Mouse (Mus musculus): ENCODE measurements around the gene Scly. TPM values are rescaled to one million over a fixed set of nuclear protein-coding genes. Genes with fewer than 3 reads are reported as not detected.

The Scly gene
- polyA plus RNA-seq, 1 experiment from 2014 or later: 7.9 TPM

GRCm38 (mm10) chr1:91304621-91305020, 6.5 kb downstream of the Scly start:
- no peak overlapping the region for H3K4me2 ChIP-seq (replicated peaks)
- no peak overlapping the region for H3K27ac ChIP-seq (replicated peaks)
- H3K4me1 ChIP-seq: no peaks in the 10 kb centered on the region
- peaks cover 7% of the 10 kb centered on the region; the same call in 1 of the 2 replicates for H3K36me3 ChIP-seq
- no peak overlapping the region for H3K4me3 ChIP-seq
- H3K9ac ChIP-seq (replicated peaks): no peak overlapping the region
- no peaks in the 10 kb centered on the region for H3K27me3 ChIP-seq
- ATAC-seq (replicated peaks): no peak
- H3K9me3 ChIP-seq: no peaks in the 10 kb centered on the region
- 84% methylated on average over 4 of the region's 4 CpGs for WGBS

DNA sequence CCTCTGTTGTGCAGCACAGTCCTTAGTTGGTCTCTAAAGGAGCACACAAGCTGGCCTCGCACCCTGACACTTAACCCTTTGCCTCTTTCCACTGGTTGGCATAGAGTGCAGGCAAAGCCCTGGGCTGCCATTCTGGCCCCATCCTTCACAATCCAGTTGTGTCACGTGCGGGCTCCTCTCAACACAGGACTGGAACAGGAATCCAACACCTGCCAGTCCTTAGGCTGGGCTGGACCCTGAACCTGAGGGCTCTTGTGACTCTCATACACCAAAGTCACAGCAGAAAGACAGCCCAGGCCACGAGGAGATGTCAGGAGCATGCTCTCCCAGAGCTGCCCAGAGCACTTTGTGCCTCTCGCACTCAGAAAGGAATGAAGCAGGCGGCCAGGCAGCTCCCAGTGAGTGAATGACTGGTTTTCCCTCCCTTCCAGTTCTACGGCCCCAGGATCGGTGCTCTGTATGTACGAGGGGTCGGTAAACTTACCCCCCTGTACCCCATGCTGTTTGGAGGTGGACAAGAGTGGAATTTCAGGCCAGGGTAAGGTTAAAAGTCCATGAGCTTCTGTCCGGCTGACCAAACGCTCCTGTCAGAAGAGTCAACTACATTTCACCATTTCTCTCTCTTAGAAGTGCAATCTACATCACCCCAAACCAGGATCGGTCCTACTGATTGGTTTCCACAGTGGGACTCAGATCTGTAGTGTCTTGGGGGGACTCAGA, 11.4 kb downstream of the Scly start:
- Histone ChIP-seq H3K4me1 (no peaks in the 10 kb centered on the region), H3K27ac (replicated peaks) (no peak overlapping the region), H3K9ac (replicated peaks) (no peak overlapping the region), H3K27me3 (no peaks in the 10 kb centered on the region), H3K4me2 (replicated peaks) (no peak overlapping the region), H3K9me3 (no peaks in the 10 kb centered on the region), H3K36me3 (peaks cover 7% of the 10 kb centered on the region; the same call in 1 of the 2 replicates), H3K4me3 (no peak overlapping the region)
- 93% methylated on average over 13 of the region's 13 CpGs for WGBS
- ATAC-seq (replicated peaks): no peak

DNA sequence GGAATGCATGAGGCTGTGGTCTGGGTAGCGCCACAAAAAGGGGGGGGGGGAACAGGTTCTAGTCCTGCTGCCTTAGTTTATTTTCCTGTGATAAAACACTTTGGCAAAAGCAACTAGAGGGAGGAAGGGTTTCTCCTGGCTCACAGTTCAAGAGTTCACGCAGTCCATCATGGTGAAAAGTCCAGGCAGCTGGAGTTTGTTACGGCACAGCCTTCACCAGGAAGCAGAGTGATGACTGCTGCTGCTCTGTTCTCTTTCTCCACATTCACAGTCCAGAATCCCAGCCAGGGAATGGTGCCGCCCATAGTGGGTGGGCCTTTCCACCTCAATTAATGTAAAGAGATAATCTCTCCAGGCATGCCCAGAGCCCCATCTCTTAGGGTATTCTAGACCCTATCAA, 14.1 kb downstream of the Scly start:
- no peak for ATAC-seq (replicated peaks)
- no peaks in the 10 kb centered on the region for H3K9me3 ChIP-seq
- H3K4me1 ChIP-seq: no peaks in the 10 kb centered on the region
- H3K27me3 ChIP-seq: no peaks in the 10 kb centered on the region
- H3K36me3 ChIP-seq: peaks cover 7% of the 10 kb centered on the region; the same call in 1 of the 2 replicates
- H3K27ac ChIP-seq (replicated peaks): no peak overlapping the region
- no peak overlapping the region for H3K9ac ChIP-seq (replicated peaks)
- H3K4me3 ChIP-seq: no peak overlapping the region
- WGBS: 94% methylated on average over 4 of the region's 4 CpGs
- no peak overlapping the region for H3K4me2 ChIP-seq (replicated peaks)

DNA sequence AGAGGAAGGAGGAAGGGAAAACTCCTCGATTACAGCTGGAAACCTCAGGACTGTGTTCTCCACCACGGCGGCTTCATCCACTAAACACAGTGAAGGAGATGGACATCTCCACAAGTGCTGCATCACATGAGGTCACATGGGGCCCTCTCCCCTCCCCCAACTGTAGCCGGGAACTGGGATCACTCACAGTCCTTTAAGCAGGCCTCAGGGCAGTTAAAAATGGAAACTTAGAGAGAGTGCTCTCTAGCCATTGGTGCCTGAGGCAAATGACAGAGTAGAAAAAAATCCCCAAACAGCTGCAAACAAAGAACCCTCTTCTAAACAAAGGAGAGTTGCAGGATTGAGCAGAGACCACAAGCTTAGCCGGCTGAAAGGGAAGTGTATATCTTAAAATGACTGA, 15.1 kb downstream of the Scly start:
- 0 out of 2 replicates have a peak overlapping the region, but pooled peaks have one; percentile 1 for H3K27ac ChIP-seq (replicated peaks)
- no peaks in the 10 kb centered on the region for H3K9me3 ChIP-seq
- no peak overlapping the region for H3K9ac ChIP-seq (replicated peaks)
- ATAC-seq (replicated peaks): no peak
- H3K4me3 ChIP-seq: no peak overlapping the region
- H3K27me3 ChIP-seq: no peaks in the 10 kb centered on the region
- H3K36me3 ChIP-seq: peaks cover 6% of the 10 kb centered on the region; the same call in 1 of the 2 replicates
- 36% methylated on average over 5 of the region's 5 CpGs for WGBS
- H3K4me1 ChIP-seq: no peaks in the 10 kb centered on the region
- H3K4me2 ChIP-seq (replicated peaks): no peak overlapping the region

- Histone ChIP-seq H3K36me3 (no peaks in the 10 kb centered on the region), H3K27ac (replicated peaks) (no peak overlapping the region), H3K4me3 (no peak overlapping the region), H3K27me3 (no peaks in the 10 kb centered on the region), H3K4me2 (replicated peaks) (no peak overlapping the region), H3K9me3 (no peaks in the 10 kb centered on the region), H3K9ac (replicated peaks) (no peak overlapping the region), H3K4me1 (no peaks in the 10 kb centered on the region)
- ATAC-seq (replicated peaks): no peak
- 82% methylated on average over 6 of the region's 6 CpGs for WGBS
Observed at GRCm38 (mm10) chr1:91317656-91318055, 19.5 kb downstream of the Scly start.

GRCm38 (mm10) chr1:91321760-91322438, 23.8 kb downstream of the Scly start, which contains the start of gene Espnl:
Gene Espnl (plus strand): TSS chr1:91322075.
- Histone ChIP-seq H3K4me1 (no peaks in the 10 kb centered on the region), H3K4me3 (no peak within 1 kb of the TSS), H3K27ac (replicated peaks) (no peak within 1 kb of the TSS), H3K36me3 (no peaks in the 10 kb centered on the region), H3K4me2 (replicated peaks) (no peak within 1 kb of the TSS), H3K27me3 (no peaks in the 10 kb centered on the region), H3K9me3 (no peaks in the 10 kb centered on the region), H3K9ac (replicated peaks) (no peak within 1 kb of the TSS)
- ATAC-seq (replicated peaks): no peak
- 83% methylated on average over 19 of the region's 19 CpGs for WGBS

- no peak for ATAC-seq (replicated peaks)
- Histone ChIP-seq H3K4me3 (no peak overlapping the region), H3K4me1 (no peaks in the 10 kb centered on the region), H3K9me3 (no peaks in the 10 kb centered on the region), H3K9ac (replicated peaks) (no peak overlapping the region), H3K27me3 (no peaks in the 10 kb centered on the region), H3K4me2 (replicated peaks) (no peak overlapping the region), H3K27ac (replicated peaks) (no peak overlapping the region), H3K36me3 (no peaks in the 10 kb centered on the region)
- WGBS: 81% methylated on average over 2 of the region's 2 CpGs
Observed at GRCm38 (mm10) chr1:91324646-91325045, 26.5 kb downstream of the Scly start.

GRCm38 (mm10) chr1:91325488-91326042, 27.4 kb downstream of the Scly start:
- no peak overlapping the region for H3K9ac ChIP-seq (replicated peaks)
- H3K36me3 ChIP-seq: no peaks in the 10 kb centered on the region
- H3K9me3 ChIP-seq: no peaks in the 10 kb centered on the region
- H3K4me3 ChIP-seq: no peak overlapping the region
- no peak for ATAC-seq (replicated peaks)
- H3K4me1 ChIP-seq: no peaks in the 10 kb centered on the region
- no peaks in the 10 kb centered on the region for H3K27me3 ChIP-seq
- WGBS: 71% methylated on average over 4 of the region's 4 CpGs
- no peak overlapping the region for H3K4me2 ChIP-seq (replicated peaks)
- H3K27ac ChIP-seq (replicated peaks): no peak overlapping the region

- ATAC-seq (replicated peaks): no peak
- Histone ChIP-seq H3K4me1 (no peaks in the 10 kb centered on the region), H3K27me3 (no peaks in the 10 kb centered on the region), H3K4me2 (replicated peaks) (no peak overlapping the region), H3K9me3 (no peaks in the 10 kb centered on the region), H3K4me3 (no peak overlapping the region), H3K9ac (replicated peaks) (no peak overlapping the region), H3K27ac (replicated peaks) (no peak overlapping the region), H3K36me3 (no peaks in the 10 kb centered on the region)
- WGBS: 52% methylated on average over 4 of the region's 4 CpGs
Observed at GRCm38 (mm10) chr1:91332102-91332501, 34.0 kb downstream of the Scly start.

- Histone ChIP-seq H3K9me3 (no peaks in the 10 kb centered on the region), H3K36me3 (no peaks in the 10 kb centered on the region), H3K27me3 (no peaks in the 10 kb centered on the region), H3K27ac (replicated peaks) (no peak overlapping the region), H3K4me3 (no peak overlapping the region), H3K4me2 (replicated peaks) (no peak overlapping the region), H3K9ac (replicated peaks) (no peak overlapping the region), H3K4me1 (no peaks in the 10 kb centered on the region)
- no peak for ATAC-seq (replicated peaks)
Observed at GRCm38 (mm10) chr1:91333582-91333981, 35.4 kb downstream of the Scly start.

GRCm38 (mm10) chr1:91337355-91337754, 39.2 kb downstream of the Scly start:
- no peaks in the 10 kb centered on the region for H3K27me3 ChIP-seq
- no peak overlapping the region for H3K9ac ChIP-seq (replicated peaks)
- no peaks in the 10 kb centered on the region for H3K36me3 ChIP-seq
- 89% methylated on average over 7 of the region's 7 CpGs for WGBS
- no peak overlapping the region for H3K4me3 ChIP-seq
- no peak overlapping the region for H3K27ac ChIP-seq (replicated peaks)
- no peaks in the 10 kb centered on the region for H3K9me3 ChIP-seq
- no peak for ATAC-seq (replicated peaks)
- no peaks in the 10 kb centered on the region for H3K4me1 ChIP-seq
- H3K4me2 ChIP-seq (replicated peaks): no peak overlapping the region

DNA sequence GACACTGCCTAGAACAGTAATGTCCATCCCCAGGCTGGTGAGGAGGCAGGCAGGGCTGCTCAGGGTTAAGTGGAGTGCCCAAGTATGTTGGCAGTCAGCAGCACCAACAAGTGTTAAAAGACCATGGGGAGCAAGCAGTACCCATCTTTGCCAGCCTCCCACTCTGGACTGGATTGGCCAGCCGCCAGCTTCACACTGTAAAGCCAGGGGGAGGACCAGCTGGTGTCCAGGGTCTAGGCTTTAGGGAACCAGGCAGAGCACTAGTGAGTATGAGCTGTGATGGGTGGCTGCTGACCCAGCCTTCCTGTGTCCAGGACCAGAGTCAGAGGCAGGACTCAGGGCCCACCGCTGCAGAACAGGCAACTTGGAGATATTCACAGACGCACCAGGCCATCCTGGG, 45.9 kb downstream of the Scly start:
- Histone ChIP-seq H3K36me3 (no peaks in the 10 kb centered on the region), H3K27ac (replicated peaks) (no peak overlapping the region), H3K4me1 (peaks cover 11% of the 10 kb centered on the region), H3K4me2 (replicated peaks) (no peak overlapping the region), H3K9me3 (no peaks in the 10 kb centered on the region), H3K27me3 (peaks cover 38% of the 10 kb centered on the region), H3K4me3 (no peak overlapping the region), H3K9ac (replicated peaks) (no peak overlapping the region)
- 0 out of 2 replicates have a peak, but pooled peaks have one; percentile 14 for ATAC-seq (replicated peaks)
- WGBS: 75% methylated on average over 3 of the region's 3 CpGs
